Mouse (Mus musculus) lung, embryonic 16.5 days (tissue): Measurements from ENCODE around the gene Nt5c2. TPM values are rescaled to one million over a fixed set of nuclear protein-coding genes. Genes with fewer than 3 reads are reported as not detected.

ENCODE experiments used
- ATAC-seq: fragments of 200-750 bp; cut with Nextera tagmentation; 2 replicates; pipeline ENCODE4 v1.8.0; 2017; ENCODE audit warnings: low read depth, mild to moderate bottlenecking, moderate library complexity
- H3K27ac ChIP-seq: fragments of 300-500 bp; sonication (generic); 2 replicates; pipeline ENCODE4 v1.5.1; 2014; ENCODE audit warnings: mild to moderate bottlenecking, control low read depth, low read length
- H3K27me3 ChIP-seq: fragments of 300-500 bp; sonication (generic); 2 replicates; pipeline ENCODE4 v1.6.1; 2014; ENCODE audit warnings: low read depth, low read length, mixed read lengths; ENCODE audit not compliant: control insufficient read depth, insufficient read depth
- H3K36me3 ChIP-seq: fragments of 300-500 bp; sonication (generic); 2 replicates; pipeline ENCODE4 v1.6.1; 2014; ENCODE audit warnings: low read length; ENCODE audit not compliant: control insufficient read depth, insufficient read depth
- H3K4me1 ChIP-seq: fragments of 300-500 bp; sonication (generic); replicated peaks from 2 replicates; pipeline ENCODE4 v1.6.1; 2014; ENCODE audit warnings: low read length, mixed read lengths; ENCODE audit not compliant: control insufficient read depth, insufficient read depth
- H3K4me2 ChIP-seq: fragments of 300-500 bp; sonication (generic); 2 replicates; pipeline ENCODE4 v1.6.1; 2014; ENCODE audit warnings: low read depth, low read length, control low read depth
- H3K4me3 ChIP-seq: fragments of 300-500 bp; sonication (generic); 2 replicates; pipeline ENCODE4 v1.5.1; 2014; ENCODE audit warnings: mild to moderate bottlenecking, low read length, control low read depth
- H3K9ac ChIP-seq: fragments of 300-500 bp; sonication (generic); 2 replicates; pipeline ENCODE4 v1.6.1; 2014; ENCODE audit warnings: low read length, control low read depth
- H3K9me3 ChIP-seq: fragments of 300-500 bp; sonication (generic); 2 replicates; pipeline ENCODE4 v1.6.1; 2016; ENCODE audit warnings: low read length; ENCODE audit not compliant: control insufficient read depth
- WGBS: fragments of 180-500 bp; shearing (Covaris S2); extraction: QIAGEN DNeasy Blood & Tissue Kit; methylation state at CpG from one replicate; pipeline ENCODE4 v1.1.7; 2014; 5-methylcytosine and 5-hydroxymethylcytosine counted together
- polyA plus RNA-seq: library from polyadenylated mRNA; unstranded; fragments of >200 nt; fragmentation: Nextera tagmentation; extraction: Ambion mirVana; gene quantifications from 2 replicates; pipeline ENCODE4 v1.2.1, GENCODE M21; 2015

Gene Nt5c2
- polyA plus RNA-seq, 1 experiment from 2014 or later, result 92.2 TPM

DNA sequence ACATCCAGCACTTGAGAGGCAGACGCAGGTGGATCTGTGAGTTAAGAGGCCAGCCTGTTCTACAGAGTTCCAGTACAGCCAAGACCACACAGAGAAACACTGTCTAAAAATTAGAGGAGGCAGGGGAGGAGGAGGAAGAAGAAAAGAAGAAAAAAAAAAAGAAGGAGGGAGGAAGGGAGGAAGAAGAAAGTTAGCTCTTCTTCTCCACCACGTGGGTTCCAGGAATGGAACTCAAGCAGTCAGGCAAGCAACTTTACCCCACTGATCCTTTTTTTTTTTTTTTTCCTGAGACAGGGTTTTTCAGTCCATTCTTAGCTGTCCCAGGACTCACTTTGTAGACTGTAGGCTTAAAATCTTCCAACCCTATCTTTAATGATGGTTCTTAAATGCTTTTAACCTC lies 38.2 kb downstream of the Nt5c2 start:
- WGBS, result 38% methylated on average over 2 of the region's 2 CpGs
- ATAC-seq, result no peak
- no peak overlapping the region for H3K4me3 ChIP-seq
- H3K4me2 ChIP-seq, result no peak overlapping the region
- H3K4me1 ChIP-seq, result peaks cover 4% of the 10 kb centered on the region
- no peak overlapping the region for H3K27ac ChIP-seq
- no peaks in the 10 kb centered on the region for H3K36me3 ChIP-seq
- no peaks in the 10 kb centered on the region for H3K27me3 ChIP-seq
- no peaks in the 10 kb centered on the region for H3K9me3 ChIP-seq
- H3K9ac ChIP-seq, result no peak overlapping the region

DNA sequence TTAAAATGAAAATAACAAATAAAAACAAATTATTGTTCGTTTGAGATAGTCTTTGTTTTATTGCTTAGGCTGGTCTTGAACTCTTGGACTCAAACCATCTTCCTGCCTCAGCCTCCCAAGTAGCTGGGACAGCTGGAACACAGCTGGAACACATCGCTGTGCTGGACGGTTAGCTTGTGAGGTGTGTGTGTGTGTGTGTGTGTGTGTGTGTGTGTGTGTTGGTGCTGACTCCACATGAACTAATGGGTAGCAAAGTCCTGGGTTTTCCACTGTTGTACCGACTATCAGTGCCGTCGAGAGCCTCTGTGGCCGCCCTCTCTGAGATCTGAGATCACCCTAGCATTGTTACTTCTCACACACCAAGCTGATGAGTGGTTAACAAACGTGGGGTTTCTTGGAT lies 39.0 kb downstream of the Nt5c2 start:
- no peaks in the 10 kb centered on the region for H3K27me3 ChIP-seq
- no peaks in the 10 kb centered on the region for H3K9me3 ChIP-seq
- H3K36me3 ChIP-seq, result no peaks in the 10 kb centered on the region
- H3K4me3 ChIP-seq, result no peak overlapping the region
- no peak overlapping the region for H3K9ac ChIP-seq
- peaks cover 11% of the 10 kb centered on the region for H3K4me1 ChIP-seq
- ATAC-seq, result 0 out of 2 replicates have a peak, but pooled peaks have one; percentile 29
- WGBS, result 77% methylated on average over 8 of the region's 8 CpGs
- no peak overlapping the region for H3K4me2 ChIP-seq
- H3K27ac ChIP-seq, result no peak overlapping the region

DNA sequence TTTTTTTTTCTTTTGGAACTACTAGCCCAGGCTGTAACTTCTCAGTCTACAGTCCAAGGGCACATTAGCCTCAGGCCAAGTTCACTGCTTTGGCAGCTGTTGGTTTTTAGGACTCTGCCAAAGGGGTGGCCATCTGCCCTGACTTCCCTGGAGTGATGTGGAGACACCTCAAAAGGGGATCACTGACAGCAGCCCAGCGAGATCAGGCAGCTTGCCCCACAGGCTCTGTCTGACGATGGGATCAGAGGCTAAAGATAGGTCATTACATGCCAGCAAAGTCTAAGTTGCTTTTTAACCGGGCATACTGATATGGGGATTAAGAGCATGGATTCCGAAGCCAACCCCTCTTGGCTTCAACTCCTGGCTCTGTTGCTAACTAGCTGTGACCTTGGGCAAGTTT lies 39.4 kb downstream of the Nt5c2 start:
- Histone ChIP-seq H3K9ac (no peak overlapping the region), H3K27ac (no peak overlapping the region), H3K4me2 (no peak overlapping the region), H3K9me3 (no peaks in the 10 kb centered on the region), H3K4me3 (no peak overlapping the region), H3K36me3 (no peaks in the 10 kb centered on the region), H3K4me1 (peaks cover 12% of the 10 kb centered on the region), H3K27me3 (no peaks in the 10 kb centered on the region)
- ATAC-seq, result peak; percentile 45
- WGBS, result 53% methylated on average over 4 of the region's 4 CpGs

DNA sequence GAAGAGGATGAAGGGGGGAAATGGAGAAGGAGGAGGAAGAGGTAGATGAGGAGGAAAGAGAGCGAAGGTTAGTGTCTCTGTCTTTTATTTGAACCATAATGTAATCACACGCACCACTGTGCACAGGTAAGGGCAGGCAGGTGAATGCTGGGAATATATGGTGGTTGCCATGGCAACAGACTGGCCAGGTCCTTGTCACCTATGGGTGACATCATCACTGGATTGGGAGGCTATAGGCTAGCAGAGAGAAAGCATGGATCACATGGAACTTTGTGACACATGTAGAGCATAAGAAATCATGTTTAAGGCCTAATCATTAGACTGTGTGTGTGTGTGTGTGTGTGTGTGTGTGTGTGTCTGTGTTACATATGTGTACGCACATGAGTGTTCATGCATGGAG lies 42.8 kb downstream of the Nt5c2 start:
- 82% methylated on average over 3 of the region's 3 CpGs for whole genome bisulfite sequencing
- H3K27ac ChIP-seq, result no peak overlapping the region
- no peak overlapping the region for H3K4me3 ChIP-seq
- H3K9me3 ChIP-seq, result no peaks in the 10 kb centered on the region
- H3K4me2 ChIP-seq, result no peak overlapping the region
- H3K27me3 ChIP-seq, result no peaks in the 10 kb centered on the region
- no peaks in the 10 kb centered on the region for H3K36me3 ChIP-seq
- H3K9ac ChIP-seq, result no peak overlapping the region
- no peak for ATAC-seq
- peaks cover 27% of the 10 kb centered on the region for H3K4me1 ChIP-seq

DNA sequence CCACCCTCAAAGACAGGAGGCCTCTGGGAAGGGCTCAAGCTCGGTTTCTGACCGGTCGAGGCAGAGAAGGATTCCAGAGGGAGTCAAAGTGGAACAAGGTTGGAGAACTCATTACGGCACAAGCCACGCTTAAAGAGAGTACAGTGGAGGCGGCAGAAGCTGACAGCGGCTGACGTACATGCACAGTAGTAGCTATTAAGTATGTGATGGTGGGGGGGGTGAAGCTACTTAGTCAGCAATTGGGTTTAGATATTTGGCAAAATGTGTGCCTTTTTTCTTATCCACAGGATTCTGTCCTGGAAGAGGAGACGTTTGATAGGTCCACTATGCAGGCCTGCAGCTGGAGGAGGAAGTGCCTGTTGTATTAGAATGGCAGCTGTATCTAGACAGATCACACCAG lies 43.2 kb downstream of the Nt5c2 start:
- peak; percentile 57 for ATAC-seq
- H3K27me3 ChIP-seq, result no peaks in the 10 kb centered on the region
- no peak overlapping the region for H3K4me3 ChIP-seq
- H3K4me1 ChIP-seq, result peaks cover 27% of the 10 kb centered on the region
- H3K4me2 ChIP-seq, result no peak overlapping the region
- H3K27ac ChIP-seq, result peak overlapping the region; percentile 86
- 49% methylated on average over 9 of the region's 9 CpGs for WGBS
- no peak overlapping the region for H3K9ac ChIP-seq
- H3K9me3 ChIP-seq, result no peaks in the 10 kb centered on the region
- H3K36me3 ChIP-seq, result no peaks in the 10 kb centered on the region

DNA sequence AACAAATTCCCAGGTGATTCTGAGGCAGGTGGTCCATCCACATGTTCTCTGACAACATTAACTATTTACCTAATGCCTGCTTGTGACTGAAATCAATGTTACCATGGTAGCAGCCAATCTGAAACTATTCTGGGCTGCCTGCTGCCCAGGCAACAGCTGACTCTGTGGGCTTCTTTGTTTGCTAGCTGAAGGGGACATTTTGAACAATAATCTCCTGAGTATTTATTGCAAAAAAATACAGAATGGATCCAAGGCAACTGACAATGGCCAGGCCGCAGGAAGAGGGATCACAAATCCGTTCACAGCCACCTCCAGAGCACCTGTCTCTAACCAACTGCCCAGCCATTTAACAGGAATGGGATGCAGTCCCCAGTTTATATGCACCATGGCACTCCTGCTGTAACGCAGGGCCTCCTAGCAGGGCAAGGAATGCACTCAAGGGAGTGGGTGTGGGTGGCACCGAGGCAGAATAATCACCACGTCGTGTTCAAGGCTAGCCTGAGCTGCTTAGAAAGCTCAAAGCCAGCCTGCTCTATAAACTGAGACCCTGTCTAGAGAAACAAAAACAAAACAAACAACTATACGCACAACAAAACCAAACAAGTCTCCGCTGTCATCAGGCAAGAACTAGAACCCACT lies 43.8 kb downstream of the Nt5c2 start:
- no peaks in the 10 kb centered on the region for H3K9me3 ChIP-seq
- H3K27me3 ChIP-seq, result no peaks in the 10 kb centered on the region
- no peaks in the 10 kb centered on the region for H3K36me3 ChIP-seq
- H3K4me2 ChIP-seq, result no peak overlapping the region
- WGBS, result 47% methylated on average over 8 of the region's 8 CpGs
- ATAC-seq, result no peak
- no peak overlapping the region for H3K9ac ChIP-seq
- peaks cover 27% of the 10 kb centered on the region for H3K4me1 ChIP-seq
- no peak overlapping the region for H3K4me3 ChIP-seq
- peak overlapping the region; percentile 86 for H3K27ac ChIP-seq

DNA sequence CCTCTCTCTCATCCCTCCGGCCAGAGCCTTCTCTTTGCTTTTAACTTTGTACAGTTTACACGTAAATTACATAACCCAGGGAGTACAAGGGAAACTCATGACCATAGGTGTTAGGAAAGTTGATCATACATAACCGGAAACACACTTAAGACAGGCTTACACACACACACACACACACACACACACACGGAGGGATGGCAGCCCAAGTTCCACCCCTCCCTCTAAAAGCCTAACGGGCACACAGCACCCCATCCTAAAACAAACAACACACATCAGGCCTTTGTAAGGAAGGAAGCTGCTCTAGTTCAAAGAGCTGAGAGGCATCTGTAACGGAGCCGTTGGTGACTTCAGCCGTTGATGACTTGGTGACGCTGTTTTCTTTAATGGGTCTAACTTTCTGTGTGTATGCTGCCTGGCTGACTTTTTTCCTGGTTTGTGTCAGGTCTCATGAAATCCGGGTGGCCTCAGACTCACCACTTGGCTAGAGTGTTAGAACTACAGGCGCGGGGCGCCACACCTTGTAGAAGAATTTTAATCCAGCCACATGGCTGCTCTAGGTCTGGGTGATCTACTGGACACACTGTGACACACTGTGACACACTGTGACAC lies 44.7 kb downstream of the Nt5c2 start:
- Histone ChIP-seq H3K9me3 (no peaks in the 10 kb centered on the region), H3K27ac (peak overlapping the region; percentile 86), H3K4me1 (peaks cover 27% of the 10 kb centered on the region), H3K9ac (peak overlapping the region; percentile 5; the same call in 1 of the 2 replicates), H3K4me3 (no peak overlapping the region), H3K27me3 (no peaks in the 10 kb centered on the region), H3K36me3 (no peaks in the 10 kb centered on the region), H3K4me2 (peak overlapping the region; percentile 27; the same call in 1 of the 2 replicates)
- 29% methylated on average over 13 of the region's 13 CpGs for WGBS
- ATAC-seq, result peak; percentile 76

DNA sequence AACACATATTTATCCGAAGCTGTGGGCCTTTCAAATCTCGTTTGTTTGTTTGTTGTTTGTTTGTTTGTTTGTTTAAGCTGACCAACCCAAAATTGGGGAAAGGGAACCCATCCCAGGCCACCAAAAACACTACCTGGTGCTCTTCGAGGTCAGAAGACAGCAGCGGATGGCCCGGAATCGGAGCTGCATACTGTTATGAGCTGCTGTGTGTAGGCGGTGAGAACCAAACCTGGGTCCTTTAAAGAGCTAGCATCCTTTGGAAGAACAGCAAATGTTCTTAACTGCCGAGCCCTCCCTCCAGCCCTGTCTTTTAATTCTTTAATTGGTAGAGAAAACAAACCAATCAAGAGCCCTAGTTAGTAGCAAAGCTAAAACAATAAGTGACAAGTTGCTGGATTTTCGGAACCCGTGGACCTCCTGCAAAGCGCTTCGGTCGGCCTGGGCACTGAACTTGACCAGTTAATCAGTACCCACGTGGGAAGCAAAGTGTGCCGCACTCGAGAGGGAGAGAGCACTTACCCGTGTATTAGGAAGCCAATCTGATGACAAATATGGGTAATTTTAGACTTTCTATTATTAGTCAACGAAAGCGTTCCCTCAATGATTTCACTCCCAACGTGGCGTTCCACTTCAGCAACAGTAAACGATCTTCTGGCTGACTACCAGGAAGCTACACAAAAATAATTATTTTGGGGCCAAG lies 45.5 kb downstream of the Nt5c2 start:
- H3K9ac ChIP-seq, result no peak overlapping the region; the same call in 1 of the 2 replicates
- H3K27ac ChIP-seq, result peak overlapping the region; percentile 86
- H3K4me3 ChIP-seq, result no peak overlapping the region
- WGBS, result 46% methylated on average over 22 of the region's 22 CpGs
- H3K9me3 ChIP-seq, result no peaks in the 10 kb centered on the region
- H3K36me3 ChIP-seq, result no peaks in the 10 kb centered on the region
- peak overlapping the region; percentile 27 for H3K4me2 ChIP-seq
- peaks cover 27% of the 10 kb centered on the region for H3K4me1 ChIP-seq
- no peaks in the 10 kb centered on the region for H3K27me3 ChIP-seq
- peak; percentile 40; the same call in 1 of the 2 replicates for ATAC-seq

DNA sequence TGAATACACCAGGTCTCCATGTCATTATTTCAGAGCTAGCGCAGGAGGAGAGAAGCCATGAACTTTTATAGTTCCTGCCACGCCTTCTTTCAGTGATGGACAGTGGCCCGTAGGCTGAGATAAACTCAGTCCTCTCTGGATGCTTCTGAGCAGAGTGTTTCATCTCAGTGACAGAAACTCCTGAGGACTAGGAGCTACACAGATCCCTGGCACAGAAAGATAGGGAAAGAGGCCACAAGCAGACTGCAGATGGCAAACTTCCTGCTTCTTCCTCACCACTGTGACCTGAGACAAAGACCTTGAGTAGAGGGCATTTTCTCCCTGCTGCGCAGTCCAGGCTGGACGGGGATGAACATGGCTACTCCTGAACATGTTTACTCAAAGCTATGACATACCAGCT lies 46.1 kb downstream of the Nt5c2 start:
- H3K27me3 ChIP-seq, result no peaks in the 10 kb centered on the region
- no peak overlapping the region for H3K27ac ChIP-seq
- no peak overlapping the region for H3K4me3 ChIP-seq
- no peak overlapping the region for H3K9ac ChIP-seq
- no peak for ATAC-seq
- no peaks in the 10 kb centered on the region for H3K36me3 ChIP-seq
- H3K9me3 ChIP-seq, result no peaks in the 10 kb centered on the region
- 75% methylated on average over 5 of the region's 5 CpGs for WGBS
- H3K4me1 ChIP-seq, result peaks cover 27% of the 10 kb centered on the region
- H3K4me2 ChIP-seq, result no peak overlapping the region
